Mouse (Mus musculus): ENCODE results near the gene Eaf2.

- TF ChIP-seq CTCF (IDR thresholded peaks at IDR 0.05 in 2 of 3, conservative IDR thresholded peaks at IDR 0.05 in 1 of 3; ENCODE audit: control insufficient read depth in 1 of 3, insufficient read depth in 1 of 3, low read depth in 2 of 3, low read length in 3 of 3, poor library complexity in 1 of 3, severe bottlenecking in 1 of 3): no peak
- no peak for TF ChIP-seq JUND (IDR thresholded peaks at IDR 0.05; ENCODE audit: low read depth, low read length)
- TF ChIP-seq ZNF384 (IDR thresholded peaks at IDR 0.05; ENCODE audit: low read depth, low read length): no peak
- TF ChIP-seq MAX (IDR thresholded peaks at IDR 0.05; ENCODE audit: low read length): no peak
- no peak for TF ChIP-seq POLR2A (IDR thresholded peaks at IDR 0.05; ENCODE audit: control insufficient read depth in 1 of 2, insufficient read depth in 1 of 2, low read depth in 1 of 2, low read length in 2 of 2, poor library complexity in 1 of 2)
- TF ChIP-seq RAD21 (IDR thresholded peaks at IDR 0.05; ENCODE audit: low read depth, low read length): no peak
- no peak for TF ChIP-seq MEF2A (IDR thresholded peaks at IDR 0.05; ENCODE audit: extremely low read depth, insufficient replicate concordance, low read depth, low read length, poor library complexity, severe bottlenecking)
- no peak for TF ChIP-seq MAFK (IDR thresholded peaks at IDR 0.05; ENCODE audit: borderline replicate concordance, low read depth, low read length)
Observed at GRCm38 (mm10) chr16:36921980-36922379, 47.2 kb upstream of the Eaf2 start.
